Mouse (Mus musculus): ENCODE data around the gene Atxn1.

GRCm38 (mm10) chr13:45967371-45967770 lies 2.6 kb upstream of the Atxn1 start:
- TF ChIP-seq POLR2A (IDR thresholded peaks at IDR 0.05; ENCODE audit: borderline replicate concordance, low read depth, low read length) (no peak), CTCF (IDR thresholded peaks at IDR 0.05; ENCODE audit: low read depth, low read length) (no peak)
